Mouse (Mus musculus): ENCODE measurements around the gene Lrrc34. TPM values are rescaled to one million over a fixed set of nuclear protein-coding genes. Genes with fewer than 3 reads are reported as not detected.

The Lrrc34 gene
- polyA plus RNA-seq, 1 experiment from 2014 or later = 0.49 TPM

DNA sequence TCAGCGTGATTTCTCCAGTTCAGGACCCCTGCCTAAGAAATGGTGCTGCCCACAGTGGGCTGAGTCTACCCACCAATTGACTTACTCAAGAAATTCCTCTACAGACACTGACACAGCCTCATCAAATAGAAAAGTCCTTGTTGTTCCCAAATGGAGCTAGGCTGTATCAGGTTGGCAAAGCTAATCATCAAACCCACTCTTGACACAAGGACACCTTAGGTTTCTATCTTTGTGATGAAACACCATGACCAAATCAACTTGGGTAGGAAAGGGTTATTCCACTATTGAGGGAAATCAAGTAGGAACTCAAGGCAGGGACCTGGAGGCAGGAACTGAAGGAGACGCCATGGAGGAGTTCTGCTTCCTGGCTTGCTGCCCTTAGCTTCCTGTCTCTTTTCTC, 3.5 kb downstream of the Lrrc34 start, which contains the start of gene Lrriq4:
Gene Lrriq4, plus strand, starts transcription at position 301 of the 400 bp plus-strand sequence.
- Histone ChIP-seq H3K36me3 (no peaks in the 10 kb centered on the region), H3K4me1 (replicated peaks) (peaks cover 6% of the 10 kb centered on the region; the same call in 1 of the 2 replicates), H3K27ac (ENCODE audit: poor library complexity, severe bottlenecking) (no peak within 1 kb of the TSS), H3K9me3 (replicated peaks) (no peaks in the 10 kb centered on the region), H3K4me3 (no peak within 1 kb of the TSS), H3K4me2 (no peak within 1 kb of the TSS), H3K27me3 (replicated peaks) (peaks cover 10% of the 10 kb centered on the region), H3K9ac (no peak within 1 kb of the TSS)
- 56% methylated on average over 2 of the region's 2 CpGs for WGBS
- no peak for ATAC-seq (ENCODE audit: insufficient number of reproducible peaks, low FRiP score)

DNA sequence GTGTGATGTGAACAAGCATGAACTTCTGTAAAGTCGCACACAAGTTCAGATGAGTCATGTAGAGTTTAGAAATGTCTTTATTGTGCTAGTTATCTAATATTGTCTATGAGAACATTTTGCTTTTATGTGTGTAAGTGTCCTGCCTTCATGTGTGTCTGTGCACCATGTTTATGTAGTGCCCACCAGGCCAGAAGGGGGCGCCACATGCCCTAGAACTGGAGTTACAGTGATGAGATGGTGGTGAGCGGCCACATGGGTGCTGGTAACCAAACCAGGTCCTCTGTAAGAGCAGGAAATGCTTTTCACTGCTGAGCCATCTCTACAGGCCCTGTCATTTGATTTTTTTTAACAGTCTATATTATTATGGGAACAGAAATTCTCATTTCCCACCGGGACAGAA, 12.0 kb downstream of the Lrrc34 start:
- no peak for ATAC-seq (ENCODE audit: insufficient number of reproducible peaks, low FRiP score)
- no peaks in the 10 kb centered on the region for H3K27me3 ChIP-seq (replicated peaks)
- no peaks in the 10 kb centered on the region for H3K4me1 ChIP-seq (replicated peaks)
- no peak overlapping the region for H3K27ac ChIP-seq (ENCODE audit: poor library complexity, severe bottlenecking)
- no peak overlapping the region for H3K4me2 ChIP-seq
- 78% methylated on average over 4 of the region's 4 CpGs for WGBS
- 0 out of 2 replicates have a peak, but pooled peaks cover 3% of the 10 kb centered on the region for H3K36me3 ChIP-seq
- H3K9me3 ChIP-seq (replicated peaks) = no peaks in the 10 kb centered on the region
- H3K9ac ChIP-seq = no peak overlapping the region
- no peak overlapping the region for H3K4me3 ChIP-seq

DNA sequence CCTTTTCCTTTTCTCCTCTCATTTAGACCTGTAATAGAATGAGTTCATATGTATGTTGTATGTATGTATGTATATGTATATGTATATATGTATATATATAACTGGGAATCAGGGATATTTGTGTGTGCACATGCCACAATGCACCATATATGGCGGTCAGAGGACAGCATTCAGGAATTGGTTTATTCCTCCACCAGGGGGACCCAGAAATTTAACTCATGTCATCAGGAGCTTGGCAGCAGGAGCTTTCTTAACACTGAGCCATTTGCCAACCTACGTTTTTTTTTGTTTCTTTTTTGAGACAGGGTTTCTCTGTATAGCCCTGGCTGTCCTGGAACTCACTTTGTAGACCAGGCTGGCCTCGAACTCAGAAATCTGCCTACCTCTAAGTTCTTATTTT, 14.0 kb downstream of the Lrrc34 start:
- ATAC-seq (ENCODE audit: insufficient number of reproducible peaks, low FRiP score) = no peak
- no peak overlapping the region for H3K4me3 ChIP-seq
- H3K4me1 ChIP-seq (replicated peaks) = no peaks in the 10 kb centered on the region
- no peak overlapping the region for H3K4me2 ChIP-seq
- no peak overlapping the region for H3K27ac ChIP-seq (ENCODE audit: poor library complexity, severe bottlenecking)
- no peaks in the 10 kb centered on the region for H3K27me3 ChIP-seq (replicated peaks)
- 0 out of 2 replicates have a peak, but pooled peaks cover 3% of the 10 kb centered on the region for H3K36me3 ChIP-seq
- H3K9me3 ChIP-seq (replicated peaks) = no peaks in the 10 kb centered on the region
- WGBS = 55% methylated on average over 3 of the region's 3 CpGs
- H3K9ac ChIP-seq = no peak overlapping the region

DNA sequence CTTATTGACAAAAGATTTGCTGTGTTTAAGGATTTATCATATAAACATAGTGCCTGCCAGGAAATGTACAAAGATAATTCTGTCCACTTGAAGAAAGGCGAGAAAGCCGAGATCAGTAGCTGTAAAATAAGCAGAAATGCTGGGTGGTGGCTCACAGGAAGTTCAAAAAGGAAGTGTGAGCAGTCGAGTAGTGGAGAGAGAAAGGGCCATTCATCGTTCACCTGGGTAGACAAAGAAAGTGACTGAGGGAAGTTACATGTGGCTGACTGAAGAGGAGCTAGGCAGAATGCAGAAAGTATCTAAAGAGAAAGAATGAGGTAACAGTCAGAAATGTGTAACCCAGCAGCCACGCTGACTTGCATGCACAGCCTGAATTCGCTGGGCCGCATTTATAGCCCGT, 27.5 kb downstream of the Lrrc34 start:
- no peaks in the 10 kb centered on the region for H3K4me1 ChIP-seq (replicated peaks)
- no peak overlapping the region for H3K27ac ChIP-seq (ENCODE audit: poor library complexity, severe bottlenecking)
- WGBS = 74% methylated on average over 8 of the region's 8 CpGs
- no peaks in the 10 kb centered on the region for H3K9me3 ChIP-seq (replicated peaks)
- no peak overlapping the region for H3K4me2 ChIP-seq
- no peaks in the 10 kb centered on the region for H3K27me3 ChIP-seq (replicated peaks)
- no peak overlapping the region for H3K9ac ChIP-seq
- ATAC-seq (ENCODE audit: insufficient number of reproducible peaks, low FRiP score) = no peak
- H3K4me3 ChIP-seq = no peak overlapping the region
- H3K36me3 ChIP-seq = peaks cover 49% of the 10 kb centered on the region

DNA sequence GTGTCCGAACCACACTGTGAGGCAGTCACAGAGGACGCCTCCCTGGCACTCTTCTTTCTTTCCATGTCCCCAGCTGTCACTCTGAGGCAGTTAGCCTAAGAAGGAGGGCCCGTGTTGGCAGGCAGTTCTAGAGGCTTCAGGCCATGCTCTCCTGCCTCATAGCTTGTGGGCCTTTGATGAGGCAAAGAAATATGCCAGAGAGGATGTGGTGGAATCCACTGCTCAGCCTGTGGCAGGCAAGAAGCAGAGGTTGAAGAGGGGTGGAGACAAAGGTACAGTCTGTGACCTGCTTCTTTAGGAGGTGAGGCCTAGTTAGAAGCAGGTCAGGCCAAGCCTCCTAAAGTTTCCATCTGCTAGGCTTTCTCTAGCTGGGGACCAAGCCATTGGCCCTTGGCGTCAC, 36.7 kb downstream of the Lrrc34 start:
- Histone ChIP-seq H3K4me1 (replicated peaks) (0 out of 2 replicates have a peak, but pooled peaks cover 2% of the 10 kb centered on the region), H3K27ac (ENCODE audit: poor library complexity, severe bottlenecking) (no peak overlapping the region), H3K4me3 (no peak overlapping the region), H3K27me3 (replicated peaks) (no peaks in the 10 kb centered on the region), H3K9ac (no peak overlapping the region), H3K9me3 (replicated peaks) (no peaks in the 10 kb centered on the region), H3K4me2 (no peak overlapping the region), H3K36me3 (peaks cover 73% of the 10 kb centered on the region)
- 87% methylated on average over 4 of the region's 4 CpGs for WGBS
- ATAC-seq (ENCODE audit: insufficient number of reproducible peaks, low FRiP score) = no peak

DNA sequence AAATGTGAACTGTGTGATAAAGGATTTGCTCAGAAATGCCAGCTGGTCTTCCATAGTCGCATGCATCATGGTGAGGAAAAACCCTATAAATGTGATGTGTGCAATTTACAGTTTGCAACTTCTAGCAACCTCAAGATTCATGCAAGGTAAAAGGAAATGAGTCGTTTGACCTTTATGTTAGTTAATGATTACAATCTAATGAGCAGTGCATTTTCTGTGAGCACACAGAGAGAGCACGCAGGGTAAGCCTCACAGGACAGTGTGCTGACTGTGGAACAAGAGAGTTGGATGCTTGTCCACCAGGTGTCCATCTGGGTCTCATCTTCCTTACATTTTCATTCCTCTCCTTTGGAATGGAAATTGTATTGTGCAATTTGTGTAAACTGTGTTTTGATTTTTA, 38.7 kb downstream of the Lrrc34 start:
- Histone ChIP-seq H3K27ac (ENCODE audit: poor library complexity, severe bottlenecking) (no peak overlapping the region), H3K36me3 (peaks cover 70% of the 10 kb centered on the region), H3K4me1 (replicated peaks) (0 out of 2 replicates have a peak, but pooled peaks cover 2% of the 10 kb centered on the region), H3K4me3 (no peak overlapping the region), H3K4me2 (no peak overlapping the region), H3K9ac (no peak overlapping the region), H3K9me3 (replicated peaks) (no peaks in the 10 kb centered on the region), H3K27me3 (replicated peaks) (no peaks in the 10 kb centered on the region)
- 89% methylated on average over 3 of the region's 3 CpGs for WGBS
- no peak for ATAC-seq (ENCODE audit: insufficient number of reproducible peaks, low FRiP score)

DNA sequence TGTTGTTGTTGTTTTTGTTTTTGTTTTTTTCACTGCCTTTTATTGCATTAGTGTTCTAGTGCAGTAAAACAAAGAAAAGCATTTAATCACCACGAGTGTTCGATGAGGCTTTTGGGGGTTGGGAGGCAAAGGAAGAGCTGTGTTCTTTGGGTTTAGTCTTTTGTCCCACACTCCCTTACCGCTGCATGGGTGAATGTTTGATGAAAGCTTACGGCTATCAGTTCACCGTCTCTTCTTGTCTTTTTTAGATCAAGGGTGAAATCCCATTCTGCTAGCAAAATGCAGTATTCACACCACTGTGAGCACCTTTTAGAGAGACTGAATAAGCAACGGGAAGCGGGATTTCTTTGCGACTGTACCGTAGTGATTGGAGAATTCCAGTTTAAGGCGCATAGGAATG, 44.4 kb downstream of the Lrrc34 start:
- peak overlapping the region; percentile 70 for H3K4me2 ChIP-seq
- no peak for ATAC-seq (ENCODE audit: insufficient number of reproducible peaks, low FRiP score)
- H3K4me3 ChIP-seq = peak overlapping the region; percentile 69
- WGBS = 49% methylated on average over 10 of the region's 10 CpGs
- peaks cover 31% of the 10 kb centered on the region for H3K36me3 ChIP-seq
- no peak overlapping the region for H3K27ac ChIP-seq (ENCODE audit: poor library complexity, severe bottlenecking)
- peaks cover 6% of the 10 kb centered on the region; the same call in 1 of the 2 replicates for H3K27me3 ChIP-seq (replicated peaks)
- peaks cover 14% of the 10 kb centered on the region for H3K4me1 ChIP-seq (replicated peaks)
- H3K9me3 ChIP-seq (replicated peaks) = no peaks in the 10 kb centered on the region
- H3K9ac ChIP-seq = no peak overlapping the region; the same call in 1 of the 2 replicates

DNA sequence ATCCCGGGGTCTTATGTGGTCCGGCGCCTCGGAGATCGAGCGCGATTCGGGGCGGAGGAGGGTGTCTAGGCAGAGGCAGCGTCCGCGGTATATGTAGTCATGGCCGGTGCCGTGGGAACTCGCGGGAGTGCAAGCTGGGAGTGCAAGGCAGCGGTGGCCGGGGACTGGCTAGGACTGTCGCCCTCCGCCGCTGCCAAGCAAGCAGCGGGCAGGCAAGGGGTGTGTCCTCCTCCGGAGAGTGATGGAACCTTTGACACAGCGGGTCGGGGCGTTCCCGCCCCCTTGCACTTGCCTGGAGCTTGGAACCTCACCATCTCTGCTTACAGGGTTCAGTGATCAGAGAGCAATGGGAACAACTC, 45.0 kb downstream of the Lrrc34 start:
- Histone ChIP-seq H3K4me2 (peak overlapping the region; percentile 70), H3K36me3 (peaks cover 27% of the 10 kb centered on the region), H3K4me1 (replicated peaks) (peaks cover 14% of the 10 kb centered on the region), H3K27me3 (replicated peaks) (peaks cover 11% of the 10 kb centered on the region), H3K27ac (ENCODE audit: poor library complexity, severe bottlenecking) (peak overlapping the region; percentile 96), H3K4me3 (peak overlapping the region; percentile 69), H3K9ac (peak overlapping the region; percentile 82), H3K9me3 (replicated peaks) (no peaks in the 10 kb centered on the region)
- peak; percentile 71 for ATAC-seq (ENCODE audit: insufficient number of reproducible peaks, low FRiP score)
- under 1% methylated on average over 27 of the region's 27 CpGs for whole genome bisulfite sequencing

DNA sequence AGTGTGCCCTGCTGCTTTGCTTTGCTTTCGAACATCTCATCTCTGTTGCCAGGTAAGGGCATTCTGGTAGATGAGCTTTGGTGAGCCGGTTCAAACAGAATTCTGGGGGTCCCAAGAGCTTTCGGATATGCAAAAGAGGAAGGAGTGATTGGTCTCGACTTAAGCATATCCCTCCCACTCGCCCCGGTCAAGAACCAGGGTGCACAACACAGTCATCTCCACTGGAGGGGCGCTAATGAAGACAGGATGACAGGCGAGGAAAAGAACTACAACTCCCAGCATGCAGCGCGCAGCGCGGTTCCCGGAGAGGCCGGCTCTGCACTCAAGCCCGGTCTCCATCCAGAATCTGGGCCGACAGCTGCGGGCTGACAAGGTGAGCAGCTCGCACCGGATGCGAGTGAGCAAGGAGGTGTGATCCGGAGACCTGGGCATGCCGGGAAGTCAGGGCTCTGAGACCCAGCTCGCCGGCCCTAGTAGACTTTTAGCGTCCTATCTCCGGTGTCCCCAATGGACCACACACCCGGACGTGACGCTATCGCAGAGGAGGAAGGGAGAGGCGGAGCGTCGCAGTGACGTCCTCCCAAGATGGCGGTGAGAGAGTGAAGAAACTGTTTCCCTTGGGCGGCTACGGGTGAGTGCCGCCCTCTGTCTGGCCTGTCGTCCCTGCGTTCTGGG, 45.5 kb downstream of the Lrrc34 start, which contains the start of gene Mynn:
Gene Mynn, plus strand, starts transcription at position 1 of the 675 bp plus-strand sequence.
- under 1% methylated on average over 40 of the region's 40 CpGs for WGBS
- ATAC-seq (ENCODE audit: insufficient number of reproducible peaks, low FRiP score) = peak; percentile 94
- Histone ChIP-seq H3K27me3 (replicated peaks) (peaks cover 12% of the 10 kb centered on the region), H3K4me1 (replicated peaks) (peaks cover 12% of the 10 kb centered on the region), H3K9me3 (replicated peaks) (no peaks in the 10 kb centered on the region), H3K36me3 (peaks cover 22% of the 10 kb centered on the region), H3K4me3 (peak within 1 kb of the TSS; percentile 69), H3K27ac (ENCODE audit: poor library complexity, severe bottlenecking) (peak within 1 kb of the TSS; percentile 96), H3K9ac (peak within 1 kb of the TSS; percentile 82), H3K4me2 (peak within 1 kb of the TSS; percentile 88)

DNA sequence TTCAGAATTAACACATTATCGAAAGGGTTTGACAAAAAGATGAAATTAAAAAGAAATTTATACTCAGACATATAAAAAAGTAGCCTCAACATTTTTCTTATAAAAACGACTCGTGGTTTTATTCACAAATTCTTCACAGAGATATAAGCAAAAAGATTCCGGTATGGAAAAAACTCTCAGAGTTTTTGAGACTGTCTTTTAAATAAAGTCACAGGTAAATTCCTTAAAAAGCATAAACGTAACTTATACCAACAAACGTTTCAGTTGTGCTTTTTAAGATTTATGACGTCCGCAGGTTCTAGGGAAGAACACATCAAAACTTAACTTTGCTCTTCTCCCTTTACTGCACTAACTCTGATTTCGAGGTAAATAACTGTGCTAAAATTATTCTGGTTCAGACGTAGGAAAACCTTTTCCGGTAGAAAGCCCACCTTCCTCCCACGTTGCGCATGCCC, 46.0 kb downstream of the Lrrc34 start:
- WGBS = 1% methylated on average over 13 of the region's 13 CpGs
- Histone ChIP-seq H3K36me3 (peaks cover 19% of the 10 kb centered on the region), H3K4me2 (peak overlapping the region; percentile 88), H3K27me3 (replicated peaks) (peaks cover 12% of the 10 kb centered on the region), H3K9me3 (replicated peaks) (no peaks in the 10 kb centered on the region), H3K4me1 (replicated peaks) (peaks cover 12% of the 10 kb centered on the region), H3K9ac (peak overlapping the region; percentile 82; the same call in 1 of the 2 replicates), H3K27ac (ENCODE audit: poor library complexity, severe bottlenecking) (peak overlapping the region; percentile 96), H3K4me3 (peak overlapping the region; percentile 69)
- ATAC-seq (ENCODE audit: insufficient number of reproducible peaks, low FRiP score) = no peak

DNA sequence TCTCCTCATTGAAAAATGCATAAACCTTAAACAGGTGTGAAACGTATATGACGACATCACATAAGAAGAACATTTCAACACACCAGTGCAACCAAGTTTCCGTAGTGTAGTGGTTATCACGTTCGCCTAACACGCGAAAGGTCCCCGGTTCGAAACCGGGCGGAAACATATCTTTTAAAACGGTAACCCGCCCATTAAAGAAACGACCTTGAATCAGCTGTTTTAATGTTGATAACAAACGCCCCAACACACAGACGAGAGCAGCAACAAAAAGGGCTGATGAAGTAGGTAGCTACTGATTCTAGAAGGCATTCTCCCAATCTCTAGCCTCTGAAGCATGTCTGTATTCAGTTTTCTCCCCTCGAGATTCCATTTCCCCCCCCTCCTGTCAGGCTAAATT, 46.5 kb downstream of the Lrrc34 start:
- H3K9ac ChIP-seq = no peak overlapping the region
- WGBS = under 1% methylated on average over 17 of the region's 17 CpGs

More for the DNA sequence above, 46.5 kb downstream of the Lrrc34 start:
- ATAC-seq (ENCODE audit: insufficient number of reproducible peaks, low FRiP score) = peak; percentile 26
- Histone ChIP-seq H3K9me3 (replicated peaks) (no peaks in the 10 kb centered on the region), H3K36me3 (peaks cover 15% of the 10 kb centered on the region), H3K27me3 (replicated peaks) (peaks cover 12% of the 10 kb centered on the region), H3K4me1 (replicated peaks) (peaks cover 12% of the 10 kb centered on the region), H3K27ac (ENCODE audit: poor library complexity, severe bottlenecking) (peak overlapping the region; percentile 86), H3K4me2 (peak overlapping the region; percentile 88), H3K4me3 (peak overlapping the region; percentile 55)

All from heart, embryonic 12.5 days (tissue).